Mouse (Mus musculus): ENCODE measurements around the gene Cacna2d2. TPM values are rescaled to one million over a fixed set of nuclear protein-coding genes. Genes with fewer than 3 reads are reported as not detected.

Cacna2d2 gene
- total RNA-seq, 4 experiments from 2014 or later: 37.3 to 49.0 (median 44.8) TPM

GRCm38 (mm10) chr9:107456667-107457066 is 57.3 kb downstream of the Cacna2d2 start:
- DNase-seq (ENCODE audit: low spot score in 2 of 2): peak; percentile 60 to 90

GRCm38 (mm10) chr9:107462907-107463306 is 63.5 kb downstream of the Cacna2d2 start:
- DNase-seq (ENCODE audit: low spot score in 2 of 2): no peak

GRCm38 (mm10) chr9:107463509-107463908 is 64.1 kb downstream of the Cacna2d2 start:
- DNase-seq (ENCODE audit: low spot score in 2 of 2): peak; percentile 31 to 85

- no peak for DNase-seq (ENCODE audit: low spot score in 2 of 2)
Measured at GRCm38 (mm10) chr9:107464130-107464529, 64.7 kb downstream of the Cacna2d2 start.

GRCm38 (mm10) chr9:107465657-107466056 is 66.2 kb downstream of the Cacna2d2 start:
- DNase-seq (ENCODE audit: low spot score in 2 of 2): no peak

- no peak for DNase-seq (ENCODE audit: low spot score in 2 of 2)
Measured at GRCm38 (mm10) chr9:107469213-107469795, 69.9 kb downstream of the Cacna2d2 start.

GRCm38 (mm10) chr9:107470427-107470826 is 71.0 kb downstream of the Cacna2d2 start:
- DNase-seq (ENCODE audit: low spot score in 2 of 2): no peak

GRCm38 (mm10) chr9:107474016-107474415 is 74.6 kb downstream of the Cacna2d2 start:
- DNase-seq (ENCODE audit: low spot score in 2 of 2): no peak

- no peak for DNase-seq (ENCODE audit: low spot score in 2 of 2)
Measured at GRCm38 (mm10) chr9:107478979-107479378, 79.6 kb downstream of the Cacna2d2 start.

- no peak for DNase-seq (ENCODE audit: low spot score in 2 of 2)
Measured at GRCm38 (mm10) chr9:107479593-107479992, 80.2 kb downstream of the Cacna2d2 start.

- no peak for DNase-seq (ENCODE audit: low spot score in 2 of 2)
Measured at GRCm38 (mm10) chr9:107480477-107481069, 81.2 kb downstream of the Cacna2d2 start.

GRCm38 (mm10) chr9:107481340-107481739 is 81.9 kb downstream of the Cacna2d2 start:
- no peak for DNase-seq (ENCODE audit: low spot score in 2 of 2)

- DNase-seq (ENCODE audit: low spot score in 2 of 2): no peak
Measured at GRCm38 (mm10) chr9:107482004-107482403, 82.6 kb downstream of the Cacna2d2 start.

- DNase-seq (ENCODE audit: low spot score in 2 of 2): no peak
Measured at GRCm38 (mm10) chr9:107482770-107483169, 83.4 kb downstream of the Cacna2d2 start.

GRCm38 (mm10) chr9:107483714-107484113 is 84.3 kb downstream of the Cacna2d2 start:
- no peak for DNase-seq (ENCODE audit: low spot score in 2 of 2)

- DNase-seq (ENCODE audit: low spot score in 2 of 2): peak in 1 of 2 experiments; percentile 64
Measured at GRCm38 (mm10) chr9:107484302-107484701, 84.9 kb downstream of the Cacna2d2 start.

GRCm38 (mm10) chr9:107484766-107485165 is 85.4 kb downstream of the Cacna2d2 start:
- no peak for DNase-seq (ENCODE audit: low spot score in 2 of 2)

- DNase-seq (ENCODE audit: low spot score in 2 of 2): no peak
Measured at GRCm38 (mm10) chr9:107486086-107486485, 86.7 kb downstream of the Cacna2d2 start.

GRCm38 (mm10) chr9:107486507-107487225 is 87.3 kb downstream of the Cacna2d2 start:
- DNase-seq (ENCODE audit: low spot score in 2 of 2): no peak

- DNase-seq (ENCODE audit: low spot score in 2 of 2): no peak
Measured at GRCm38 (mm10) chr9:107490146-107490545, 90.7 kb downstream of the Cacna2d2 start.

GRCm38 (mm10) chr9:107490625-107491024 is 91.2 kb downstream of the Cacna2d2 start:
- no peak for DNase-seq (ENCODE audit: low spot score in 2 of 2)

GRCm38 (mm10) chr9:107493511-107493910 is 94.1 kb downstream of the Cacna2d2 start:
- no peak for DNase-seq (ENCODE audit: low spot score in 2 of 2)

GRCm38 (mm10) chr9:107494238-107494637 is 94.8 kb downstream of the Cacna2d2 start:
- no peak for DNase-seq (ENCODE audit: low spot score in 2 of 2)
